Mouse (Mus musculus) ovary, postnatal 14 days (tissue): ENCODE data around the gene Hdac5.
A peak's percentile ranks its signal among the peaks of the same experiment; 100 is the strongest.
"Not testable (repeated sequence)": the region's sequence is repeated elsewhere in the genome, so short reads cannot be mapped to it uniquely, and the experiment has no call there.

Experiments used
- DNase-seq: peaks from one replicate; pipeline ENCODE4 v3.0.0; 2022; ENCODE audit warnings: low spot score

Hdac5 gene

DNA sequence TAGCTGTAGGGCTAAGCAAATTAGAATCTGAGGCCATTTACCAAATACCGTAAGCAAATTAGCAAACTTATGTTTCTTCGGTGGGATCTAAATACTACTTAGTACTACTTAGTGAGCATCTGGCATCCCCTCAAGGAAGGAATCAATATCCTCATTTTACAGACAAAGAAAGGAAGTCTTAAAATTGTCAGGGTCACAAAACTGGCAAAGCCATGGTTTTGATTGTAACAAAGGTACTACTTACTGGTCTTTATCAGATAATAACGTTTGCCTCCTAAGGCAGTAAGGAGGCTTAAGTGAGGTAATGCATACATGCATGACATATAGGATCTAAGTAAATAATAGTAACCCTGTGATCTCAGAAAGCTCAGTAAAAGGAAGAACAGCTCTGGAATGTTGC lies 44.3 kb downstream of the Hdac5 start:
- no peak for DNase-seq

DNA sequence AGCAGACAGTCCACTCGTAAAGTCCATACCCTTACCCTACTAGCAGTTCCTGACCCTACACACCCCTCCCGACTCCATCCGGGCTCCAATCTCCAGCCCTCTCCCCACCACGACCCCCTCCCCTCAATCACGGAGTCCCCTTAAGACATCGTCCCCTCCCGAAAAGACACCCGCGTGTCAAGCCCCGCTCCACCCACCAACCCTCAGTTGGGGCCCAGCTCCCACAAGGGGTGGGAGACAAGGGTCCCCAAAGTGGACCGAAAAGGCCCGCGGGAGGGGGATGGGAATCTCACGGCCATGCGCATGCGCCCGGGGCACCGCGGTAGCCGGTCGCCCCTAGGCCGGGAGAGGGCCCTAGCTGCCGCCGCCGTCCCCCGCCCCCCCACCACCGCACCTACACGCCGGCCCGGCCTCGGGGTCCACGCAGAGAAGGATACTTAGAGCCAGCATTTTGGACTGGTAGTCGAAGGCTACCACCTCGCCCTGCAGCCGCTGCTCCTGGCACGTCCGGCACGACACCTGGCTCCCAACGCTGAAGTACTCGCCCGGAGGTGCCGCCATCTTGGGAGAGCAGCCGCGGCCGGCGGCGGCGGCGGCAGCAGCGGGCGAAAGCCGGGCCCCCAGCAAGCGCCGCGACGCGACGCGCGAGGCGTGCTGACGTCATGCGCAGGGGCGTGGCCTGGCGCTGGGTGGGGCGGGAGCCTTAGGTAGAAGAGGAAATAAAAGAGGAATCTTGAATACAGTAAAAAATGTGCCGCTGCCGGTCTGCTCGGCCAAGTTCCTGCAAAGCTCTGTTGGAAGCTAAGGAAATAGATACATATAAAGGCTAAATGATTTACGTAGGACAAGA lies 45.1 kb downstream of the Hdac5 start, which contains the start of gene Lsm12:
Gene Lsm12 (minus strand): TSS at position 651 of the 850 bp plus-strand sequence.
- peak; percentile 99 for DNase-seq

GRCm38 (mm10) chr11:102184253-102184645 lies 45.7 kb downstream of the Hdac5 start:
- no peak for DNase-seq

DNA sequence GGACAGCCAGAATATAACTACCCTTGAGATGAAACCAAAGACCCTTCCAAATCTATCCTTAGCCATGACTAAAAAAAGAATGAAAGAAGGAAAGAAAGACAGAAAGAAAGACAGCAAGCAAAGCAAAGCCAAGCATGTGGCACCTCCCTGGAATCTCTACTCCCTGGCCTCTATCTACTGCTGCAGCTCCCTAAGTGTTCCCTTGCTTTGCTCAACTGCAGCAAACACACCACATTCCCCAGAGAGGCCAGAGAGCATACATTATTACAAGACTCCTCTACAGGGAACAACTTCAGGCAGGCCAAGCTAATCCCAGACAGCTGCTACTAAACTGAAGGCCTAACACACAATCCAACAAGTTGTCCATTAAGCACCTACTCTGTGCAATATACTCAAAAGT lies 50.1 kb downstream of the Hdac5 start:
- no peak for DNase-seq

- no peak for DNase-seq
Observed at GRCm38 (mm10) chr11:102168689-102169088, 61.3 kb downstream of the Hdac5 start.

DNA sequence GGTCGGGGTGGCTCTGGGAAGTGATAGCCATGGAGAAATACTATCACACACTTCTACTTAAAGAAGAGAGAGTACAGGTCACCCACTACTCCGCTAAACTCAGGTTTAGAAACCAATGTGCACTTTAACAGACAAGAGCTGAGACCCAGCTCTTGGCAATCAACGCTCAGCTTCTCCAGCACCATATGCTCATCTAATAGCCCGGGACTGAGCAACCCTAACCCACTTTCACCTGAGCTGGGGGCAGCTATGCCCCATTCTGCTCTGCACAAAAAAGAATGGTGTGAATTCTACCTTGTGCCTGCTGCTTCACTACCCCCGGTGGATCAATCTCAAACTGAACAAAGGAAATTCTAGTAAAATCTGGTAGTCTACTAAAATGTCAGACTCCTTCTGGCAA lies 62.4 kb downstream of the Hdac5 start:
- DNase-seq, result no peak

DNA sequence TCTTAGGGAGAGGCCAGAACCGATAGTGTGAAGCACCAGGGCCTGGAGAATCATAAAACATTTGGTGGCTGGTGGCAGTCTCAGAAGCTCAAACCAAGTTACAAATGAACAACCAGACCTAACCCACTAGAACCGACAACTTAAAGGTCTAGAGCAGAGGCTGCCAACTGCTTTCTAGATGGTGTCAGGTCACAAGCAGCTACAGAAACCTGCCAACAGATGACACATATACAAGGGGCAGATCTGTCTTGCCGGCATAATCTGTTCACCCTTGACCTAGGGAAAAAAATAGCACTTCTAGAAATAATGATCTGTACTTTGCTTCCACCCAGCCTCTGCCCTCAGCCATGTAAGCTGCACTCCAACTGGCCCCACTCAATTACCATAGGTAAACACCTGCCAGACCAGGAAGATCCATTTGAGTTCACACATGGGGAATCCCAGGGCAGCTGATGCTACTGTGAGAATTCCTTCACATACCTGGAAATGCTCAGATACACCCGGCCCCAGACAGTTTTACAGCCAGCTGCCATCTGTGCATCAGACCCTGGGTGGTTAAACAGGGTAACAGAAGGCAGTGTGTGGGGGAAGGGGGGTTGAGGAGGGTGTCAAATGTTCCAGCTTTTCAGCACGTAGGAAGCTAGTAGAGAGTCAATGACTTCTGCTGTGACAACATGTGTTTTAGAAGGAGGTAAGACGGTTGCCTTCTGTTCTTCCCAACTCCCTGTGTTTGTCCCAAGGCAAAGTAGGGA lies 63.8 kb downstream of the Hdac5 start:
- DNase-seq, result no peak

GRCm38 (mm10) chr11:102159781-102160180 lies 70.2 kb downstream of the Hdac5 start:
- no peak for DNase-seq

DNA sequence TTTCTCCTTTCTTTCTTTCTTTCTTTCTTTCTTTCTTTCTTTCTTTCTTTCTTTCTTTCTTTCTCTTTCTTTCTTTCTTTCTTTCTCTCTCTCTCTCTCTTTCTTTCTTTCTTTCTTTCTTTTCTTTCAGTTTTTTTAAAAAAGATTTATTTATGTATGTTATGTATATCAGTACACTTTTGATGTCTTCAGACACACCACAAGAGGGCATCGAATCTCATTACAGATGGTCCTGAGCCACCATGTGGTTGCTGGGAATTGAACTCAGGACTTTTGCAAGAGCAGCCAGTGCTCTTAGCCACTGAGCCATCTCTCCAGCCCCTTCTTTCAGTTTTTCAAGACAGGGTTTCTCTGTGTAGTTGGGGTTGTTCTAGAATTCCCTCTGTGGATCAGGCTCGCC lies 71.9 kb downstream of the Hdac5 start:
- DNase-seq, result not testable (repeated sequence)

- no peak for DNase-seq
Observed at GRCm38 (mm10) chr11:102156786-102157089, 73.2 kb downstream of the Hdac5 start.

DNA sequence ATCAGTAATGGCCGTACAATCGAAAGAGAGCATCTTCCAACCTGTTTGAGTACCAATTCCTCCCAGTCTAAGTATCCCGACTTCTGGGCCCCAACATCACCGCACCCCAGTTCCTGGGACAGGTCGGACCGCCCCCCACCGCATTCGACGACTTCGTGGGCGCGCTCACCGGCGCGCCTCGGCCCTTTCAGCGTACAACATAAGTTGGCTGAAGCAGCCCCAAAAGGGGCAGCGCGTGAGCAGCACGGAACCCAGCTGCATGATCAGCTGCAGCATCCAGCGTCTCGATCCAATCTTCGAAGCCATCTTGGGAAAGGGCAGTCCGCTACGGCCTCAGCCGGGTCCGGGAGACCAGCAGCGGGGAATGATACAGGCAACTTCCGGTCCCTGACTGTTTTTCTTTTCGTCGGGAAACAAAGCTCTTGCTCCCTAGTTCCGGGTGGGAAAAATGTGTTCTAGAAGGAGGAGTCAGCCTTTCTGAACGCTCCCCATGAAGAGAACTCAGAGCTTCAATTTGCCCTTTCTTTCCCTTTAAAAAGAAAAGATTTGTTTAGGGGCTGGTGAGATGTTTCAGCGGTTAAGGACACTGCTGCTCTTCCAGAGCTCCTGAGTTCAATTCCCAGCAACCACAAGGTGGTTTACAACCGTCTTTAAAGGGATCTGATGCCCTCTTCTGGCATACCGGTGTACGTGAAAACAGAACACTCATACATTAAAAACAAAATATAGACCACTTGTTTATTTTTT lies 73.8 kb downstream of the Hdac5 start, which contains the start of gene Tmem101:
Gene Tmem101 (minus strand): TSS at position 366 of the 747 bp plus-strand sequence.
- peak; percentile 90 for DNase-seq

DNA sequence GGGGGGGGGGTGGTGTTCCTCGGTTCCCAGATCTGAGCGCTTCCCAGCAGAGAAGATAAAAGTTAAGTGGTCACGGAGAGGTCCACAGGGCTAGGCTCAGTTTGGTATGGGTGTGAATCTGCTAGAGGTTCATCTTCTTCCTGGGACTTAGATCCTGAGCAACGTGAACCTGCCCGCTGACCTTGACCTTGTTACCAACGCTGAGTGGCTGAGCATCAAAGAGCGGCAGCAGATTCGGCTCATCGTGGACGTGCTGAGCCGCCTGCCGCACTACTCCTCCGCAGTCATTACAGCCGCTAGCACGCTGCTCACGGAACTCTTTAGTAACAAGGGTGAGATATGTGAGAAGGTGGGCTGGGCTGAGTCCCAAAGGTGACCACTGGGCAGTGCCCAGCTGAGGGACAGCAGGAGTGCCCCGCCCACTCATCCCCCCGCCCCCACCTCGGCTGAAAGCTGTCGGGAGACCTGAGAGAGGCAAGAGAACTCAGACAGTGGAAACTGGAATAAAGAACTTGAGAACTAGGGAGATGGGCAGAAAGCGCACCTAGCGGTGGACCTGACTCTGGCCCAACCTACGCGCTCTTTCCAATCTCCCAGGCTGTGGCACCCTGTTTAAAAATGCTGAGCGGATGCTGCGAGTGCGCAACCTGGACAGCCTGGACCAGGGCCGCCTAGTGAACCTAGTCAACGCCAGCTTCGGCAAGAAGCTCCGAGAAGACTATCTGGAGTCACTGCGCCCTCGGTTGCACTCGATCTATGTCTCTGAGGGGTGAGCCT lies 82.6 kb downstream of the Hdac5 start:
- no peak for DNase-seq

GRCm38 (mm10) chr11:102146531-102146930 lies 83.4 kb downstream of the Hdac5 start:
- DNase-seq, result no peak

GRCm38 (mm10) chr11:102146005-102146404 lies 84.0 kb downstream of the Hdac5 start:
- DNase-seq, result no peak

DNA sequence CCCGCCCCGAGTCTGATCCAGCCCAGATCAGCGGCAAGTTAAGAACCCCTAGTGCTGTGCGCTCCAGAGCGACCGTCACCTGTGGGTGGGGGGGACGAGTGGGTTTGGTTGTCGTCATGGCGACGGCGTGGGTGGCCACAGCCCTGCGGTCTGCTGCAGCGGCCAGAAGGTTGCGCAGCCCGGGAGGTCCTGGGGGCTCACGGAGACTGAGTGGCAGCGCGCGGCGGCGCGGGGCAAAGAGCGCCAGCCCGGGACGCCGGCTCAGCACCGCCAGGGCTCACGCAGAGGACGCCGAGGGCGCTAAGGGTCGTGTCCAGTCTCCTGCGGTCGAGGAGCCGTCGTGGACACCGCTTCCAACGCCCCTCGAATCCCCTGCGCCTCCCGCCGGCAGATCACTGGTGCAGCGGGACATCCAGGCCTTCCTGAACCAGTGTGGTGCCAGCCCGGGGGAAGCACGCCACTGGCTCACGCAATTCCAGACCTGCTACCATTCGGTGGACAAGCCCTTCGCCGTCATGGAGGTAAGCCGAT lies 84.4 kb downstream of the Hdac5 start, which contains the start of gene Nags:
Gene Nags (plus strand): TSS at position 43 of the 531 bp plus-strand sequence.
- DNase-seq, result no peak

GRCm38 (mm10) chr11:102144957-102145470 lies 85.0 kb downstream of the Hdac5 start:
- DNase-seq, result no peak
